Mouse (Mus musculus): ENCODE data around the gene Neurod2.

The Neurod2 gene

GRCm38 (mm10) chr11:98329081-98329959 lies at the start of gene Neurod2:
Gene Neurod2 (minus strand): TSS chr11:98329648.
- DNase-seq (ENCODE audit: low spot score in 2 of 2), result peak; percentile 90 to 95

- no peak for DNase-seq (ENCODE audit: low spot score in 2 of 2)
Measured at GRCm38 (mm10) chr11:98377787-98378186, 48.3 kb upstream of the Neurod2 start.

DNA sequence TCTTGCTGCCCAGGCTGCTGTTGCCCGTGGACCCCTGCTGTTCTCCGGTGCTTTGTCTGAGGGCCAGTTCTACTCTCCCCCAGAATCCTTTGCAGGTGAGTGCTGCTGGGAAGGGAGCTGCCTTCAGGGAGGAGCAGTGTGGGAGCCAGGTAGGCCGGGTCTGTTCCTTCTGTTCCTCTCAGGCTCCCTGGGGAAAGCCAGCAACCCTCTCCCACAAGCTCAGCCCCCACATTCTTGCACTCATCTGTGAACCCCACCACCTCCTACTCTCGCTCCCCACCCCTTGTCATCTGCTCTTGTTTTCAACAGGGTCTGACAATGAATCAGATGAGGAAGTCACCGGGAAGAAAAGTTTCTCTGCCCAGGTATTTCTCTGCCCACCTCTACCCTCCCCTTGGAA lies 47.3 kb upstream of the Neurod2 start:
- DNase-seq (ENCODE audit: low spot score in 2 of 2), result no peak

DNA sequence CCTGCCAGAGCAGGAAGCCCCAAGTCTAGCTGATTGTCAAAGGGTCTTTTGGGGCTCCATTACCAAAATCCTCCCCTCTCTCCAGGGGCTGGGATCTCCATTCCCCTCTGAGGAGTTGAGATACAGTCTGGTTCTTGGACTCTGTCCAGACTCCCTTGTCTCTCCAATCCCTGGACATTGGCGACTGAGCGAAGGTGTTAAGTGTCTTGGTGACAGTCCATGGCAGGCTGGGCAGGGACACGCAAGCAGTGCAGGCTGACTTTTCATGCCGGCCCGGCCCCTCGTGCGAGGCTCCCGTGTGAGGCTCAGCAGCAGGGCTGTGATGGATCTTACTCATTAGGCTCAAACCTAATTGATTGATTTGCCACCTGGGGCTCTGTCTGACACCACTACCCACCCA lies 44.8 kb upstream of the Neurod2 start:
- DNase-seq (ENCODE audit: low spot score in 2 of 2), result no peak

- no peak for DNase-seq (ENCODE audit: low spot score in 2 of 2)
Measured at GRCm38 (mm10) chr11:98373244-98373643, 43.8 kb upstream of the Neurod2 start.

GRCm38 (mm10) chr11:98372406-98372805 lies 43.0 kb upstream of the Neurod2 start:
- no peak for DNase-seq (ENCODE audit: low spot score in 2 of 2)

DNA sequence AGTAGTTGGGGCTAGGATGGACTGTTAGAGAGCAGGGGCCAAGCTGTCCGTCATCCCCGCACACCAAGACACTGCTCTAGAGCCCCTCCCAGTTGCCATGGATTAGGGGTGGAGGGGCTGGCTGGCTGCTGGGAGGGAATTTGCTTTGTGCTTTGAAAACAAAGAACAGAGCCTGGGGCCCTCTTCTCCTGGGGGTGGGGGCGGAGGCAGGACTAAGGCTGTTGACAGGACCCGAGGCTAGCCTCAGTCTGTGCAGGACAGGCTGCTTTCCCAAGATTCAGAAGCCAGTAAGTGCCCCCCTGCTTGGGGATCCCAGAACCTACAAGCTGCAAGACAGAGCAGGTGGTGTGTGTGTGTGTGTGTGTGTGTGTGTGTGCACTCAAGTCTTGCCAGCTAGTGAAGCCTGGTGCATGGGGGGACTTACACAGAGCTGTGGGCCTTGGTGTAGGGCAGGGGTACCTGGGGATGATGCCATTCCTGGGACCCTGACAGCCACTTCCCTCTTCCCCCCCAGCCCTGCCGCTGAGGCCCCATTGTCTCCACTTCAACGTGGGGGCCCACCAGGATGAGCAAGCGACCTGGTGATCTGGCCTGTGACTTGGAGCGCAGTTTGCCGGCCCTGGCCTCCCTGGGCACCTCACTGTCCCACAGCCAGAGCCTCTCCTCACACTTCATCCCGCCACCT lies 42.2 kb upstream of the Neurod2 start:
- peak; percentile 59 to 67 for DNase-seq (ENCODE audit: low spot score in 2 of 2)

GRCm38 (mm10) chr11:98370588-98370987 lies 41.1 kb upstream of the Neurod2 start:
- DNase-seq (ENCODE audit: low spot score in 2 of 2), result no peak

GRCm38 (mm10) chr11:98369337-98369736 lies 39.9 kb upstream of the Neurod2 start:
- peak in 1 of 2 experiments; percentile 64 for DNase-seq (ENCODE audit: low spot score in 2 of 2)

- DNase-seq (ENCODE audit: low spot score in 2 of 2), result no peak
Measured at GRCm38 (mm10) chr11:98367863-98368186, 38.4 kb upstream of the Neurod2 start.

- peak; percentile 72 to 76 for DNase-seq (ENCODE audit: low spot score in 2 of 2)
Measured at GRCm38 (mm10) chr11:98367171-98367862, 37.9 kb upstream of the Neurod2 start.

GRCm38 (mm10) chr11:98366290-98366689 lies 36.8 kb upstream of the Neurod2 start:
- DNase-seq (ENCODE audit: low spot score in 2 of 2), result no peak

- DNase-seq (ENCODE audit: low spot score in 2 of 2), result no peak
Measured at GRCm38 (mm10) chr11:98364410-98364809, 35.0 kb upstream of the Neurod2 start.

DNA sequence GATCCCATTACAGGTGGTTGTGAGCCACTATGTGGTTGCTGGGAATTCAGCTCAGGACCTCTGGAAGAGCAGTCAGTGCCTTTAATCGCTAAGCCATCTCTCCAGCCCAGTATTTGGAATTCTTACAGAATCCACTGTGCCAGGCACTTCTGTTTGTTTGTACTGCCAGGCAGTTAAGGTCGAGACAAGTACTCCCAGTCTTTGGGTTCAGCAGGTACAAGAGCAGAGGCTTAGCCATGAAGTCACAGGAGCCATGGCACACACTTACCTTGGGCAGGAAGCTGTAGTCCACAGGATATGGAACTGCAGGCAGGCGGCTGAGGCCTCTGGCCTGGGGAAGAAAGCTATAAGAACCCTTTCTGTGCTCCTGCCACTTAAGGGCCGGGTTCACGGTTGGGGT lies 34.4 kb upstream of the Neurod2 start:
- no peak for DNase-seq (ENCODE audit: low spot score in 2 of 2)

- no peak for DNase-seq (ENCODE audit: low spot score in 2 of 2)
Measured at GRCm38 (mm10) chr11:98360866-98361521, 31.5 kb upstream of the Neurod2 start.

DNA sequence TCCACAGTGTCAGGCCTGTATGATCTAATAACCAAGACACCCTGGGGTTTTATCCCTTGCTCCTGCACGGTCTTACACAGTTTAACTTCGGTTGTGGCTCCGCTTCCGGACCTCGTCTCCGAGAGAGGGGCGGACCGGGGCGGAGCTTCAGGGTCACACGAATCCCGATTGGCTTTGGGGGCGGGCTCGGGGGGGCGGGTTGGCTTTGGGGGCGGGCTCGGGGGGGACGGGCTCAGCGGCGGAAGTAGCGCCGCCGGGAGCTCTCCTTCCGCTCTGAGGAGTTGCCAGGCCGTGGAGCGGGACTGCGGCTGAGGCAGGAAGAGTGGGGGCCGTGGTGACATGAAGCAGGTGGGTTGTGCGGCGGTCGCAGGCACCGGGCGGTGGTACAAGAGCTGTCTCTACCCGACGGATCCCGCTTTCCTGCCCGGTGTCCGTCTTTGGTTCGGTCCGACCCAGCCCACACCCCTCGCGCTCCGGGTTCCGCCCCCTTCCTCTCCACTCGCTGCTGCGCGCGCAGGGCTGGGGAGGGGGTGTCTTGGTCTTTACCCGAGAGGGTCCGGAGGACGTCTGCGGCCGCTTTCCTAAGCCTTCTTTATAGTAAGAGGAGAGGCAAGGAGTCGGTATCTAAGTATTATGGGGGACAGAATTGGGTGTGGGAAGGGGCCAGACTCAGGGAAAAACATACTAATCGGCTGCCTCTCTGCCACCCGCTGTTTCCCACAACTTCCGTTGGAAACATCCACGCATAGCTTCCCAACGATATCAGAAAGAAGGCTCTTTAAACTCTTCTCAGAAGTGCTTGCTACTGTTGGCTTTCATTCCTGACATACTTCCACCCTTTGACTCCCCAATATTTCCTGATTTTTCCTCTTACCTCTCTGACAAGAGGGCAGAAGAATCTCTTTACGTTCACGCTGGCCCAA lies 29.0 kb upstream of the Neurod2 start, which contains the start of gene Stard3:
Gene Stard3, plus strand, starts transcription at position 208 of the 923 bp plus-strand sequence.
- DNase-seq (ENCODE audit: low spot score in 2 of 2), result peak; percentile 92

DNA sequence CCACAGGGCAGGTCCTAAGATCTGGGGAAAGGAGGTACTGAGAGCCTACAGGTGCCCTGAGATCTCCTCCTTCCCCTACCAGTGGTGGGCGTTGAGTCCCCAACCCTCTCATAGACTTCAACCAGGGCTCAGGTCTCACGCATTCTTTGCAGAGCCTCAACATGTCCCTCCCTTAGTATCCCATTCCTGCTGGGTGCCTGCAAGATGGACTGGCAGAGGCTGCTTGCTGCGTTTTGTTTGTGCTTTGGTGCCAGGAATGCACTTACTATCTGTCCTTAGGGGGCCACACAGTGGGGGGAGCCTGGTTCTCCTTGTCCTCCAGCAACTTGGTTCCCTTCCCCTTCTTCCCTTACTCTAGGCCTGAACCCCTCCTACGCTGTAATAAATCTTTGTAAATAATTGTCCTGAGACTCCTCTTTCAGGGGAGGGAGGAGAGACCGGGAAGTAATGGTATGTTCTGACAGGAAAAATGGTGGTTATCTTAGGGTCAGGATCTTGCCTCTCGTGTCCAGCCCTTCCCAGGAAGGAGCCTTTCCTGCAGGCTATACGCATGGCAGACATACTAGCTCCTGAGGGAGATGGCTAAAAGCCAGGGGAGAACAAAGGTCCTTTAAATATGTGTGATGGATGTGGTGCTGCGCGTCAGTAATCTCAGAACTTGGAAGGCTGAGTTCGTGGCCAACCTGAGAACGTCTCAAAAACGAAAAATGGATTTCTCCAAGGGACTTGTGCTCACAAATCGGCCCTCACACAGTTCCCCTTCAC lies 28.1 kb upstream of the Neurod2 start:
- no peak for DNase-seq (ENCODE audit: low spot score in 2 of 2)

DNA sequence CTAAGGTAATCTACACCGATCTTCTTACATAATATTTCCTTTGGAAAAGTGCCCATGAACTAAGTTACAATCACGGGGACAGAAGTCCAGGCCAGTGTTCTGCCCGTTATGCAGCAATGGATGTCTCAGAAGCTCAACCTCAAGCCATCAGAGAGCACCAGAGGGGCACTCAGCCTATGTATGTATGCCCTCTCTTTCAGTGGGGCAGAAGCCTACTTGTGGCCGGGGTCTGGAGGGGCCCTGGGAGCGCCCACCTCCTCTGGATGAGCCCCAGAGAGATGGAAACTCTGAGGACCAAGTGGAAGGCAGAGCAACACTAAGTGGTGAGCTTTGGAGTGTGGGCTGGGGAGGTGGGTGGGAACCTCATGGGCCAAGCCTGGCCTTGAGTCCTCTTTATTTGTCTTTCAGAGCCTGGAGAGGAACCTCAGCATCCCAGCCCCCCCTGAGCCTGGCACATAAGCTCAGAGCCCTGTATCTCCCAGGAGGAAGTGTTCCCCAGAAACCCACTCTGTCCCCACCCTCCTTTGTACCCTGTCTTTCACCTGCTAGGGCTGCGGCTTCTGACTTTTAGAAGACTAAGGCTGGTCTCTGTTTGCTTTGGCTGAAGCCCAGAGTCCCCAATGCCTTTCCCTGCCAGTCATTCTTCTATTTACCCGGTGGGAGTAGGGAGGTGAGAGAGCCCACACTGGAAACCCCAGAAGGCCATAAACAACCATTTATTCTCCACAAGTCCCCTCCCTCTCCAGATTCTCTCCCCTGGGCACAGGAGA lies 27.4 kb upstream of the Neurod2 start:
- no peak for DNase-seq (ENCODE audit: low spot score in 2 of 2)

DNA sequence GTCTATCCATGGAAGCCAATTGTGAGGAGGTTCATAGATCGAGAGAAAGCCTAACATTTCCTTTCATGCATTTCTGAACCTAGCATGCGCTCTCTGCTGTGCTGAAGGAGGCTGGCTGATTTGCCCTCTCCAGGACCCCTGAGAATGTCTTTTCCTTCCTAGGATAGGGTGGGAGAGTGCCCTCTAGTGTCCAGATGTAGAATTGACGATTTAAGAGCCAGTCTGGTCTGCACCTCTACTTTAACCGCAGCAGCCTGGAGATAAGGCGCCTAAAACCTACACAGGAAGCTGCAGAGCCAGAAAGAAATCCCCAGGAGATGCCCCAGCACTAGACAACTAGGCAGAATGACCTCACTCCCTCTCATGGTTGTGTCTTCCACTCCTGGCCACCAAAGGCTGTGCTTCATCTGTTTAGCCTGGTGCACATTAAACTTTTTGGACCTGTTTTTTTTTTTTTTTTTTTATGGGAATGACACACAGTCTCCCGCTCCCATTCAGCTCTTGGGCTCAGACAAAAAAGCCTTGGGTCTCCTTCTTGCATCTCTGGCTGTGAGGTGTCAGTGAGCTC lies 26.4 kb upstream of the Neurod2 start:
- peak in 1 of 2 experiments; percentile 73 for DNase-seq (ENCODE audit: low spot score in 2 of 2)

Data from right cerebral cortex, postnatal 10 days (tissue).